ENCODE assay signal across 34 mouse cellular contexts in the genomic region with DNA sequence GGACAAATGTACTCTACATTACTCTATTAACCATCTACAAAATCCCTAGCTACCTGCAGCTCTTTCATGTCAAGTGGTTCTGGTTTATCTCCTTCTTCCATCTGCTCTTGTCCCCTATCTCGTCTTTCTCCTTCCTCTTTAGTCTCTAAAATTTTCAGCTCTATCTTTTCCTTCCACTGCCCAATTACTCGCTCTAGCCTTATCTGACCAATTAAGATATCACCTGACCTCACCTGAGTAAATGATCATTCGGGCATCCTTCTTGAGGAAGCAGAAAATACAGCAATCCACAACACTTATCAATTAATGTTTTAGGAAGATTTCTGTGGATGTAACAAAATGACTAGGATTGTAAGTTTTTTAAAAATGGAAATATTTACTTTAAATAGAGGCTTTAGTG.
"Had no signal": no experiment of that assay in that cellular context is flagged by ENCODE, and none has a peak within 500 bp of the region (broad histone marks: within the 10 kb centered on the region; RNA-seq: fewer than 3 reads in every experiment).

No protein-coding gene starts in this region.

- H3K9ac ChIP-seq: heart, embryonic 12.5 days; heart, embryonic 13.5 days; heart, embryonic 15.5 days; hindbrain, embryonic 12.5 days; hindbrain, embryonic 13.5 days; hindbrain, embryonic 14.5 days; hindbrain, embryonic 15.5 days; intestine, embryonic 15.5 days; kidney, embryonic 15.5 days had no signal

- H3K27ac ChIP-seq: heart, embryonic 13.5 days; heart, embryonic 15.5 days; hindbrain, embryonic 10.5 days; hindbrain, embryonic 12.5 days; hindbrain, embryonic 13.5 days; hindbrain, embryonic 14.5 days; hindbrain, embryonic 15.5 days; hindbrain, postnatal 0 days; intestine, embryonic 15.5 days; kidney, embryonic 15.5 days; kidney, postnatal 0 days; layer of hippocampus, adult 2 months; left cerebral cortex, adult 2 months had no signal

- H3K36me3 ChIP-seq: heart, embryonic 12.5 days; heart, embryonic 13.5 days; heart, embryonic 15.5 days; hindbrain, embryonic 10.5 days; hindbrain, embryonic 12.5 days; hindbrain, embryonic 13.5 days; hindbrain, embryonic 15.5 days; intestine, embryonic 15.5 days; kidney, embryonic 15.5 days had no signal

- H3K4me3 ChIP-seq: heart, embryonic 12.5 days; heart, embryonic 13.5 days; heart, embryonic 15.5 days; hindbrain, embryonic 10.5 days; hindbrain, embryonic 12.5 days; hindbrain, embryonic 13.5 days; hindbrain, embryonic 15.5 days; intestine, embryonic 15.5 days; kidney, embryonic 15.5 days; layer of hippocampus, adult 2 months; left cerebral cortex, adult 2 months had no signal

- H3K4me1 ChIP-seq: heart, embryonic 12.5 days; heart, embryonic 13.5 days; heart, embryonic 15.5 days; hindbrain, embryonic 10.5 days; hindbrain, embryonic 12.5 days; hindbrain, embryonic 13.5 days; hindbrain, embryonic 15.5 days; intestine, embryonic 15.5 days; kidney, embryonic 15.5 days had no signal

- ATAC-seq: hindbrain, embryonic 16.5 days; hindbrain, postnatal 0 days; inflammation-experienced regulatory T-cells, adult 6 months; intestine, embryonic 15.5 days; intestine, embryonic 16.5 days; intestine, postnatal 0 days had no signal

- H3K27me3 ChIP-seq: heart, embryonic 12.5 days; heart, embryonic 13.5 days; heart, embryonic 15.5 days; hindbrain, embryonic 12.5 days; hindbrain, embryonic 13.5 days; hindbrain, embryonic 15.5 days; intestine, embryonic 15.5 days; kidney, embryonic 15.5 days had no signal

- H3K9me3 ChIP-seq: heart, embryonic 13.5 days; heart, embryonic 15.5 days; hindbrain, embryonic 10.5 days; hindbrain, embryonic 12.5 days; hindbrain, embryonic 13.5 days; hindbrain, embryonic 15.5 days; intestine, embryonic 15.5 days; kidney, embryonic 15.5 days had no signal

- DNase-seq: heart, postnatal 10 days; heart, postnatal 14 days; heart, postnatal 36 days; heart, postnatal 4 days; kidney, adult 11 months; kidney, adult 18-20 months; kidney, adult 2 months; kidney, adult 8-10 months; kidney, adult 9 months; kidney, postnatal 10 days; kidney, postnatal 14 days; kidney, postnatal 25 days; kidney, postnatal 36 days; kidney, postnatal 4 days; layer of hippocampus, adult 9-11 months; layer of hippocampus, postnatal 36 days had no signal
